Mouse (Mus musculus) left cerebral cortex, adult 2 months (tissue): Measurements from ENCODE around the gene Mucl2. TPM values are rescaled to one million over a fixed set of nuclear protein-coding genes. Genes with fewer than 3 reads are reported as not detected.
"Not testable (repeated sequence)": the region's sequence is repeated elsewhere in the genome, so short reads cannot be mapped to it uniquely, and the experiment has no call there.

Experiments
- DNase-seq, 2 experiments: peaks; one replicate each; pipeline ENCODE4 v3.0.0; 2021 to 2022; ENCODE audit warnings: low spot score in 2 of 2, mixed read lengths in 1 of 2; ENCODE audit errors: extremely low spot score in 1 of 2
- H3K27ac ChIP-seq: fragments of 200-600 bp; 2 replicates; pipeline ENCODE4 v1.8.1; 2022
- H3K4me3 ChIP-seq: fragments of 200-600 bp; 2 replicates; pipeline ENCODE4 v1.8.1; 2022
- CTCF ChIP-seq: fragments of 200-600 bp; IDR thresholded peaks from 2 replicates; pipeline ENCODE4 v1.8.1; 2022; ENCODE audit warnings: antibody characterized with exemption, mild to moderate bottlenecking, moderate library complexity
- intact Hi-C: fragments of 180-260 bp; cut with DNase I; formaldehyde crosslinking; loops from one replicate; pipeline ENCODE4 v1.15.1; 2025
- long read RNA-seq, 2 experiments: library from polyadenylated mRNA; stranded (forward); transcript quantifications; one replicate each; pipeline ENCODE4 v2.0.0; 2021; ENCODE audit warnings: borderline mapping rate in 2 of 2
- microRNA-seq, 2 experiments: library from miRNA; unstranded; fragments of <30 nt; microRNA quantifications; one replicate each; pipeline ENCODE4 v1.2.0; 2021
- total RNA-seq, 2 experiments: library from RNA; stranded (reverse); gene quantifications; 2 replicates each; pipeline ENCODE4 v1.2.3; 2021

Gene Mucl2
- not detected for total RNA-seq
- long read RNA-seq, experiment 1: 0 reads
- long read RNA-seq, experiment 2: 0 reads

- TF ChIP-seq CTCF: no peak
- H3K4me3 ChIP-seq: no peak within 1 kb of the TSS
- H3K27ac ChIP-seq: no peak within 1 kb of the TSS
- intact Hi-C loops: no loop called here
- no peak for DNase-seq
These were observed at the start of gene Mucl2 for GRCm38 (mm10) chr15:103899212-103899611. Gene Mucl2, minus strand, starts transcription at chr15:103899312.

- H3K27ac ChIP-seq, H3K4me3 ChIP-seq, DNase-seq, intact Hi-C loops: not testable (repeated sequence)
These were observed 13.9 kb upstream of the Mucl2 start for GRCm38 (mm10) chr15:103913061-103913460.

Small RNAs within 50 kb of the gene (microRNA-seq; reads per million reads assigned to microRNA genes)
- 0 reads per million in 2 experiments for gene Gm22852

Other genes starting within 250 kb of the Mucl2 start
- gene Mucl1, start 143.8 kb downstream of the Mucl2 start, total RNA-seq: not detected